Mouse (Mus musculus): Measurements from ENCODE around the gene Zfp287. TPM values are rescaled to one million over a fixed set of nuclear protein-coding genes. Genes with fewer than 3 reads are reported as not detected.
A peak's percentile ranks its signal among the peaks of the same experiment; 100 is the strongest.
"Not testable (repeated sequence)": the region's sequence is repeated elsewhere in the genome, so short reads cannot be mapped to it uniquely, and the experiment has no call there.

The Zfp287 gene
- polyA plus RNA-seq, 1 experiment from 2014 or later, result 25.2 TPM

DNA sequence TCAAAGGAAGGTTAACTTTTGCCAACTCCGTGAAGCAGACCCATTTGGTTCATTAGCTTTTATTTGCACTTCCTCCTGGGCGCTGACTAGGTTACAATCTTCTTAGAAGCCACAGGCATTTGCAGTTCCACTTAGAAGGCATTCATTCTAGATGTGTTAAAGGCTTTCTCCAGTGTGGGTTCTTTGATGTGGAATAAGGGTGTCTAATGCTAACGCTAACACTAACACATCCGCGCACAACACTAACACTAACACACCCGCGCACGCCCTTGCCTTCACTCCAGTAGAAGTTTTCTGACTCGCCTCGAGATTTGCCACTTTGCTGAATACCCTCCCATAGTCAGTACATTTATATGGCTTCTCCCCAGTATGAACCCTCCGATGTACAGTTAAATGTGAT lies 20.5 kb upstream of the Zfp287 start:
- H3K9me3 ChIP-seq (ENCODE audit: control insufficient read depth, low read length), result no peaks in the 10 kb centered on the region

DNA sequence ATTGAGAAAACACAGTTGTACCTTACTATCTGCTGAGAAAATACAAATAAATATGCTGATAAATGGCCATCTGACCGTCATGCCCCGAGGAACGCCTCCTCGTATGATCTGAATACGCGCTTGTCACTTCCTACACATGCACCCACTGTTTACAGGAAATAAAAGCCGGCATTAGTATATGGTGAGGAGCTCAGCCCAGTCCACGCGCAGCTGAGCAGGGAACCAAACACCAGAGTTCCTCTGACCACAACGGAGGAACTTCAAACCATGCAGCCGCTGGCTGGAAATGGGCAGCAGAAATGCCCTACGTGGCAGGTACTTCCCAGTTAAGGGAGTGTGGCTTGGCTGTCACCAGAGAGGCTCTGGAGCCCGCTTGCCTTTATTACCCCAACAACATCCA lies 17.7 kb upstream of the Zfp287 start:
- not testable (repeated sequence) for H3K36me3 ChIP-seq (ENCODE audit: control insufficient read depth, insufficient read depth, low read length); DNase-seq; H3K27me3 ChIP-seq (ENCODE audit: control insufficient read depth, insufficient read depth, low read length); H3K4me1 ChIP-seq (ENCODE audit: control insufficient read depth, insufficient read depth, low read length); H3K4me2 ChIP-seq (ENCODE audit: low read length); H3K4me3 ChIP-seq (replicated peaks; ENCODE audit: low read depth, low read length); H3K9ac ChIP-seq (replicated peaks; ENCODE audit: low read length); ATAC-seq (ENCODE audit: low FRiP score, low TSS enrichment); H3K27ac ChIP-seq (replicated peaks; ENCODE audit: low read depth, low read length); H3K9me3 ChIP-seq (ENCODE audit: control insufficient read depth, low read length)
- WGBS, result 89% methylated on average over 13 of the region's 13 CpGs

More for the DNA sequence above, 20.5 kb upstream of the Zfp287 start:
- H3K27me3 ChIP-seq (ENCODE audit: control insufficient read depth, insufficient read depth, low read length), result no peaks in the 10 kb centered on the region
- no peak for ATAC-seq (ENCODE audit: low FRiP score, low TSS enrichment)
- no peaks in the 10 kb centered on the region for H3K4me1 ChIP-seq (ENCODE audit: control insufficient read depth, insufficient read depth, low read length)
- H3K9ac ChIP-seq (replicated peaks; ENCODE audit: low read length), result no peak overlapping the region
- H3K4me3 ChIP-seq (replicated peaks; ENCODE audit: low read depth, low read length), result no peak overlapping the region
- no peak for DNase-seq
- H3K36me3 ChIP-seq (ENCODE audit: control insufficient read depth, insufficient read depth, low read length), result no peaks in the 10 kb centered on the region
- 85% methylated on average over 11 of the region's 11 CpGs for WGBS
- no peak overlapping the region for H3K4me2 ChIP-seq (ENCODE audit: low read length)
- H3K27ac ChIP-seq (replicated peaks; ENCODE audit: low read depth, low read length), result no peak overlapping the region

DNA sequence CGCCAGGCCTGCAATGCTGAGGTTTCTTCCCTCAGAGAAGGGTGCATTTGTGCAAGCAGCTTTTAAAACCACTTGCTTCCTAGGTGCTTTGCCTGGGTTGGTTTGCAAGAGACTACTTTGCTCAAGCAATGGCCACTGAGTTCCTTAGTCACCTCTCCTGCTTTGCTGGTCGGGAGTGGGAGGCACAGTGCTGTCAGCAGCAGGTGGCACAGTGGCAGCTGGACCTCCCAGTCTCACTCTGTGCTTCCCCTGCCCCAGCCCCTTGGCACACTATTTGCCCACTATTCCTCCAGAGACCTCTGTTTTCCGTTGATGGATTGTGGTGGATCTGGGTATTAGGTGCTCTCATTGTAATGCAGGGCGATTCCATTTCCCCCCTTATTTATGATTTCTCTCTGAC lies 16.4 kb upstream of the Zfp287 start:
- Histone ChIP-seq H3K27ac (replicated peaks; ENCODE audit: low read depth, low read length) (no peak overlapping the region), H3K36me3 (ENCODE audit: control insufficient read depth, insufficient read depth, low read length) (no peaks in the 10 kb centered on the region), H3K27me3 (ENCODE audit: control insufficient read depth, insufficient read depth, low read length) (no peaks in the 10 kb centered on the region), H3K9me3 (ENCODE audit: control insufficient read depth, low read length) (no peaks in the 10 kb centered on the region), H3K4me2 (ENCODE audit: low read length) (no peak overlapping the region), H3K4me1 (ENCODE audit: control insufficient read depth, insufficient read depth, low read length) (no peaks in the 10 kb centered on the region), H3K9ac (replicated peaks; ENCODE audit: low read length) (no peak overlapping the region), H3K4me3 (replicated peaks; ENCODE audit: low read depth, low read length) (no peak overlapping the region)
- DNase-seq (no peak), ATAC-seq (ENCODE audit: low FRiP score, low TSS enrichment) (no peak)
- WGBS, result 64% methylated on average over 4 of the region's 4 CpGs

DNA sequence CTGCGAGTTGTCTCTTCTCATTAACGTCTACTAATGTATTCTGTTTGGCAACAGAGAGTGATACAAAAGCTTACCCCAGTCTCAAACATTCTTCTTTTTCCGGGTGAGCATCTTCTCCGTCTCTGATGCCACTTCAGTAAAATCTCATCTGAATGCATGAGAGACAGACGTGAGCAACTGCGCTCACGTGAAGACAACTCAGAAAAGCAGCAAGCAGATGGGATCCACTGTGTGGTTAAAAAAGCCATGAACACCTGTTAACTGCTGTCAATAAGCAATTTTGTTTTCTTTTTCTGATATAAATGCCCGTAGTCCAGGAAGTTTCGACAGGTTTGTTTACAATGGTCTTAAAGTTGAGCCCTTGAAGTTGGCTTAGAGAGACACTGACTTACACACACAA lies 15.5 kb upstream of the Zfp287 start:
- Histone ChIP-seq H3K9ac (replicated peaks; ENCODE audit: low read length) (no peak overlapping the region), H3K36me3 (ENCODE audit: control insufficient read depth, insufficient read depth, low read length) (no peaks in the 10 kb centered on the region), H3K4me3 (replicated peaks; ENCODE audit: low read depth, low read length) (no peak overlapping the region), H3K4me1 (ENCODE audit: control insufficient read depth, insufficient read depth, low read length) (no peaks in the 10 kb centered on the region), H3K27me3 (ENCODE audit: control insufficient read depth, insufficient read depth, low read length) (no peaks in the 10 kb centered on the region), H3K4me2 (ENCODE audit: low read length) (no peak overlapping the region), H3K9me3 (ENCODE audit: control insufficient read depth, low read length) (no peaks in the 10 kb centered on the region), H3K27ac (replicated peaks; ENCODE audit: low read depth, low read length) (no peak overlapping the region)
- 73% methylated on average over 9 of the region's 9 CpGs for WGBS
- no peak for ATAC-seq (ENCODE audit: low FRiP score, low TSS enrichment)
- DNase-seq, result no peak

DNA sequence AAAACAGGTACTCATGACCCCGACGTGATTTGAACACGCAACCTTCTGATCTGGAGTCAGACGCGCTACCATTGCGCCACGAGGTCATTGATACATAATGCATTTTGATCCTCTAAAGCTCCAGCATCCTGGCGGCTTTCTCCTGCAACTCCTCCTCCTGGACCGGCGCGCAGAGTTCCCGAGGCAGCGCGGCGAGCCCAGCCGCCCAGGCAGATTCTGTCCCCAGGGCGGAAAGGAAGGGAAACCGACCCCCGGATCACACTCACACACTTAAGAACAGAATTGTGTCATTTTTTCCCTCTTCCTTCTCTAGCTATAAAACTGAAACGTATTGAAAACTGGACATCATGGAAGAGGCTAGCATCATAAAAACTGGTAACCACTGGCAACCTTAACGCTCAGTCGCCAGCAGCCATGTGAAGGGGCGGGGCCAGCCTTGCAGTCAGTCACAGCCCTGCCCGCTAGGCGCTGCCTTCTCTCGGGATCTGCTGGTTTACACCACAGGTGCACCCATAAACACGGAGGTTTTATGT lies 14.4 kb upstream of the Zfp287 start:
- 1% methylated on average over 27 of the region's 27 CpGs for WGBS
- Histone ChIP-seq H3K27me3 (ENCODE audit: control insufficient read depth, insufficient read depth, low read length) (no peaks in the 10 kb centered on the region), H3K4me3 (replicated peaks; ENCODE audit: low read depth, low read length) (peak overlapping the region; percentile 33), H3K36me3 (ENCODE audit: control insufficient read depth, insufficient read depth, low read length) (no peaks in the 10 kb centered on the region), H3K27ac (replicated peaks; ENCODE audit: low read depth, low read length) (no peak overlapping the region), H3K9me3 (ENCODE audit: control insufficient read depth, low read length) (no peaks in the 10 kb centered on the region), H3K4me2 (ENCODE audit: low read length) (peak overlapping the region; percentile 60), H3K9ac (replicated peaks; ENCODE audit: low read length) (peak overlapping the region; percentile 31; the same call in 1 of the 2 replicates), H3K4me1 (ENCODE audit: control insufficient read depth, insufficient read depth, low read length) (no peaks in the 10 kb centered on the region)
- ATAC-seq (ENCODE audit: low FRiP score, low TSS enrichment) (peak; percentile 60; the same call in 1 of the 2 replicates), DNase-seq (peak; percentile 82)

DNA sequence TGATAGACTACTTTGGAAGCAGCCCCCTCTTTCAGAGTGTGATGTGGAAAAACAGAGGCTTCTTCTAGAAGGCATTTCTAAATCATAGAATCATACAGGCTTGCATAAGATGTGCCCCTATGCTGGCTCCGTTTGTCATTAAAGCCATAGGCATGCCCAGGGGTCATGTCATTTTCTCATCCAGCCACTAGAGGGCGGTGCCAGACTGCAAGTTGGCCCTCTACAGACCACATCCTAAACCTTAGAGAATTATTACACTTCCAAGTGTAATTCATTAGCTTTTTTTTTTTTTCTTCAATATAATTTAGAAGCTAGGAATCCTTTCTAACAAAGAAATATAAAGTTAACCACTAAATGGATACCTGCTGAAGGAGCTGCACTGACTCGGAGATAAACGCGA lies 12.4 kb upstream of the Zfp287 start:
- WGBS, result 51% methylated on average over 5 of the region's 5 CpGs
- no peak overlapping the region for H3K9ac ChIP-seq (replicated peaks; ENCODE audit: low read length)
- DNase-seq (peak; percentile 88), ATAC-seq (ENCODE audit: low FRiP score, low TSS enrichment) (no peak)
- no peaks in the 10 kb centered on the region for H3K9me3 ChIP-seq (ENCODE audit: control insufficient read depth, low read length)
- H3K4me1 ChIP-seq (ENCODE audit: control insufficient read depth, insufficient read depth, low read length), result no peaks in the 10 kb centered on the region
- H3K27me3 ChIP-seq (ENCODE audit: control insufficient read depth, insufficient read depth, low read length), result no peaks in the 10 kb centered on the region
- H3K4me2 ChIP-seq (ENCODE audit: low read length), result no peak overlapping the region
- no peak overlapping the region for H3K4me3 ChIP-seq (replicated peaks; ENCODE audit: low read depth, low read length)
- no peak overlapping the region for H3K27ac ChIP-seq (replicated peaks; ENCODE audit: low read depth, low read length)
- no peaks in the 10 kb centered on the region for H3K36me3 ChIP-seq (ENCODE audit: control insufficient read depth, insufficient read depth, low read length)

DNA sequence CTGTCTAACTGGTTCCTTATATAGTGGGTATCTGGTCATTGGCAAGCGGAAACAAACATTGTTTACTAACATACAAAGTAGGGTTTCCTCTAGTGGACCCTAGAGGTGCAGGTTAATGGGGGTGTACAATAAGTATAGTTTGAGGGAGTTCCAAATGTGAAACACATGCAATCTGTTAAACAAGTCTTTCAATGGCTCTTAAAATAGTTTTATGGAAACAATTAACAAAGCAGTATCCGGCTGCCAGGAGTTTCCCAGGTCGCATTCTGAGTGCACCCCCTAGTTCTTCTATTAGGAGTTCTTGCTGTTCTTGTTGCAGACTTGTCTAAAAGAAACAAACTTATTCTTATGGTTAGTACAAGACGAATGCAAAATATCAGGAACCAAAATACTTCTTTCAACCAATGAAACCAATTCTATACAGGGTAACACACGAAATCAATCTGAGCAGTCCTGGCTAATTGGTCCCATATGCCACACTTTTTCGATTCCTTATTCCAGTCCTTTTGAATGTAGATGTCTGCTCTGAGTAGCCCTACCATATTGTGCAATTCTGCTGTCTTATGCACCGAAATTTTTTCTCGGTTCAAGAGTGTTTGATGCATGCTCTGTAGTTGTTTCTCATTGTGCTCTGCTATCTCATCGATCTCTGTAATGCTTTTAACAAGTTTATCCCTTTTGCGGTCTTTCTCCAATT lies 10.7 kb upstream of the Zfp287 start:
- H3K4me2 ChIP-seq (ENCODE audit: low read length), result no peak overlapping the region
- no peak overlapping the region for H3K4me3 ChIP-seq (replicated peaks; ENCODE audit: low read depth, low read length)
- no peaks in the 10 kb centered on the region for H3K36me3 ChIP-seq (ENCODE audit: control insufficient read depth, insufficient read depth, low read length)
- no peak for ATAC-seq (ENCODE audit: low FRiP score, low TSS enrichment)
- no peaks in the 10 kb centered on the region for H3K27me3 ChIP-seq (ENCODE audit: control insufficient read depth, insufficient read depth, low read length)
- no peak for DNase-seq
- H3K9me3 ChIP-seq (ENCODE audit: control insufficient read depth, low read length), result no peaks in the 10 kb centered on the region
- no peak overlapping the region for H3K27ac ChIP-seq (replicated peaks; ENCODE audit: low read depth, low read length)
- no peaks in the 10 kb centered on the region for H3K4me1 ChIP-seq (ENCODE audit: control insufficient read depth, insufficient read depth, low read length)
- 87% methylated on average over 10 of the region's 10 CpGs for WGBS
- H3K9ac ChIP-seq (replicated peaks; ENCODE audit: low read length), result no peak overlapping the region

DNA sequence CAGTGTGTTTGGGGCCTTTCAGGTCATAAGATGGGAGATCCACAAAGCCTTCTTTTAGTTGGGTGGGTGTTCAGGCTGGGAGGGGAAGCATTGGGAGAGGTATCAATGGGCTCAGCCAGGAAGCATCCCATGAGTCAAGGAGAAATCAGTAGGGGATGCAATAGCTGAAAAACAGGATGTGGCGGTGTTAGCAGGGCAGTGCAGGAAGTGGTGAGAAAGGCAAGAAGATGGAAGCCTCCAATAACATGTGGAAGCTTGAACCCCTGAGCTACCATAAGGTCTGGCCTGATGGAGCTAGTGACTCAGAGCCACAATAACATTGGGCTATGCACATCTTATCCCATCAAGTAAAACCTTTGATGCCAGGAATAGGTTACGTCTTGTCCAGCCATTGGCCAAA lies 9.5 kb upstream of the Zfp287 start:
- H3K9me3 ChIP-seq (ENCODE audit: control insufficient read depth, low read length), result no peaks in the 10 kb centered on the region
- H3K4me1 ChIP-seq (ENCODE audit: control insufficient read depth, insufficient read depth, low read length), result no peaks in the 10 kb centered on the region
- no peak overlapping the region for H3K4me2 ChIP-seq (ENCODE audit: low read length)
- no peak for ATAC-seq (ENCODE audit: low FRiP score, low TSS enrichment)
- DNase-seq, result no peak
- H3K27ac ChIP-seq (replicated peaks; ENCODE audit: low read depth, low read length), result no peak overlapping the region
- H3K9ac ChIP-seq (replicated peaks; ENCODE audit: low read length), result no peak overlapping the region
- no peaks in the 10 kb centered on the region for H3K36me3 ChIP-seq (ENCODE audit: control insufficient read depth, insufficient read depth, low read length)
- H3K4me3 ChIP-seq (replicated peaks; ENCODE audit: low read depth, low read length), result no peak overlapping the region
- H3K27me3 ChIP-seq (ENCODE audit: control insufficient read depth, insufficient read depth, low read length), result no peaks in the 10 kb centered on the region
- 89% methylated on average over 2 of the region's 2 CpGs for WGBS

DNA sequence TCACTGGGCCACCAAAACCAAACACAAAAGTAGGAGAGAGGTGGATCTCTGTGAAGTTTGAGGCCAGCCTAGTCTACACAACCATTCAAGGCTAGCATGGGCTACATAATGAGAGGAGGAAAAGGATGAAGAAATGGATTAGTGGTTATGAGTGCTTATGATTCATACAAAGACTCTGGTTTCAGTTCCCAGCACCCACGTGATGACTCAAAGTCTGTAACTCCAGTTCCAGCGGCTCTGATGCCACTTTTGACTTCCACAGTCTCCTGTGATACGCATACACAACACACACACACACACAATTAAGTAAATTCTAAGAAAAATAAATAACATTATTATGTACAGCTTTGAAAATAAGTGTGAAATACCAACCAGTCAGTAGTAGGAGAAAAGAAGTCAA lies 960 bp upstream of the Zfp287 start:
- H3K4me2 ChIP-seq (ENCODE audit: low read length), result no peak overlapping the region
- no peak for ATAC-seq (ENCODE audit: low FRiP score, low TSS enrichment)
- H3K9me3 ChIP-seq (ENCODE audit: control insufficient read depth, low read length), result no peaks in the 10 kb centered on the region
- H3K4me3 ChIP-seq (replicated peaks; ENCODE audit: low read depth, low read length), result no peak overlapping the region
- no peaks in the 10 kb centered on the region for H3K27me3 ChIP-seq (ENCODE audit: control insufficient read depth, insufficient read depth, low read length)
- H3K27ac ChIP-seq (replicated peaks; ENCODE audit: low read depth, low read length), result no peak overlapping the region
- no peak overlapping the region for H3K9ac ChIP-seq (replicated peaks; ENCODE audit: low read length)
- peaks cover 12% of the 10 kb centered on the region for H3K36me3 ChIP-seq (ENCODE audit: control insufficient read depth, insufficient read depth, low read length)
- 91% methylated on average over 3 of the region's 3 CpGs for WGBS
- peaks cover 13% of the 10 kb centered on the region for H3K4me1 ChIP-seq (ENCODE audit: control insufficient read depth, insufficient read depth, low read length)
- no peak for DNase-seq

Measured in midbrain, embryonic 14.5 days (tissue).